Mouse (Mus musculus) lung, embryonic 14.5 days (tissue): ENCODE measurements around the gene Rhou. TPM values are rescaled to one million over a fixed set of nuclear protein-coding genes. Genes with fewer than 3 reads are reported as not detected.

Source experiments
- ATAC-seq: fragments of 200-750 bp; cut with Nextera tagmentation; 2 replicates; pipeline ENCODE4 v1.8.0; 2017; ENCODE audit warnings: mild to moderate bottlenecking, moderate TSS enrichment, moderate library complexity; ENCODE audit not compliant: insufficient read depth
- DNase-seq: peaks from one replicate; pipeline ENCODE4 v3.0.0-alpha.2; 2015
- H3K27ac ChIP-seq: fragments of 300-500 bp; sonication (generic); 2 replicates; pipeline ENCODE4 v1.5.1; 2014; ENCODE audit warnings: low read depth, mild to moderate bottlenecking, moderate library complexity
- H3K27me3 ChIP-seq: fragments of 300-500 bp; sonication (generic); 2 replicates; pipeline ENCODE4 v1.6.1; 2014; ENCODE audit warnings: low read length, control low read depth; ENCODE audit not compliant: insufficient read depth
- H3K36me3 ChIP-seq: fragments of 300-500 bp; sonication (generic); 2 replicates; pipeline ENCODE4 v1.6.1; 2014; ENCODE audit warnings: control low read depth; ENCODE audit not compliant: insufficient read depth
- H3K4me1 ChIP-seq: fragments of 300-500 bp; sonication (generic); 2 replicates; pipeline ENCODE4 v1.6.1; 2014; ENCODE audit warnings: antibody characterized with exemption, control low read depth; ENCODE audit not compliant: insufficient read depth
- H3K4me2 ChIP-seq: fragments of 300-500 bp; sonication (generic); 2 replicates; pipeline ENCODE4 v1.6.1; 2014; ENCODE audit warnings: mild to moderate bottlenecking
- H3K4me3 ChIP-seq: fragments of 300-500 bp; sonication (generic); 2 replicates; pipeline ENCODE4 v1.5.1; 2014; ENCODE audit warnings: low read depth, low read length
- H3K9ac ChIP-seq: fragments of 300-500 bp; sonication (generic); 2 replicates; pipeline ENCODE4 v1.6.1; 2014
- H3K9me3 ChIP-seq: fragments of 300-500 bp; sonication (generic); 2 replicates; pipeline ENCODE4 v1.6.1; 2016; ENCODE audit warnings: low read depth, low read length, control low read depth
- CTCF ChIP-seq: IDR thresholded peaks from 2 replicates; pipeline ENCODE4 v1.5.1; 2016; ENCODE audit warnings: antibody characterized with exemption, low read depth
- WGBS: fragments of 180-500 bp; shearing (Covaris S2); extraction: QIAGEN DNeasy Blood & Tissue Kit; methylation state at CpG from one replicate; pipeline ENCODE4 v1.1.7; 2014; 5-methylcytosine and 5-hydroxymethylcytosine counted together
- polyA plus RNA-seq: library from polyadenylated mRNA; unstranded; fragments of >200 nt; fragmentation: Nextera tagmentation; extraction: Ambion mirVana; gene quantifications from 2 replicates; pipeline ENCODE4 v1.2.1, GENCODE M21; 2014

Gene Rhou
- polyA plus RNA-seq, 1 experiment from 2014 or later = 12.9 TPM

DNA sequence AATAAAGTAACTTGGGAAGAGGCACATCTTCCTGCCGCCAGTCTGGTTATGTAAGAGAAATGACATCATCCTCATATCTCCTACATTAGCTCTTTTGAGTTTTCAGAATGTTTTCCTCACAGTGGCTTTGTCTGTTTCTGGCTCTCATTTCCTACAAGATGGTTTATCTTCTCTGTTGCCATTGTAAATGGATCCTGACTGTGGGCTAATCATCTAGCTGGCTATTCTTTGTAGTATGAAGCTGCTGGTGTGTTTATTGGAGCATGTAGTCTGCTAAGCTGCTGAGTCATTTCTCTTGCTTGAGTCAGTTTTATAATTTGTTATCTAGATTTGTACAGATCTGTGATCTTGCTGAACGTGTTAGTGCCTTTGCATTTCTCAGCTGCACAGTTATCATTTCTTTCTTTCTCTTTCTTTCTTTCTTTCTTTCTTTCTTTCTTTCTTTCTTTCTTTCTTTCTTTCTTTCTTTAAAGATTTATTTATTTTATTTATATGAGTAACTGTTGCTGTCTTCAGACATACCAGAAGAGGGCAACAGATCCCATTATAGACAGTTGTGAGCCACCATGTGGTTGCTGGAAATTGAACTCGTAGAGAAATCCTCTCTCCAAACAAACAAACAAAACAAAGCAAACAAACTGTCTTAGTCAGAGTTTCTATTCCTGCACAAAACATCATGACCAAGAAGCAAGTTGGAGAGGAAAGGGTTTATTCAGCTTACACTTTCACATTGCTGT is 19.2 kb upstream of the Rhou start:
- Histone ChIP-seq H3K9ac (no peak overlapping the region), H3K27ac (no peak overlapping the region), H3K4me2 (no peak overlapping the region), H3K4me3 (no peak overlapping the region), H3K36me3 (no peaks in the 10 kb centered on the region), H3K4me1 (no peaks in the 10 kb centered on the region), H3K27me3 (no peaks in the 10 kb centered on the region), H3K9me3 (no peaks in the 10 kb centered on the region)
- 28% methylated on average over 3 of the region's 3 CpGs for WGBS
- no peak for ATAC-seq
- peak; percentile 14; the same call in 1 of the 2 replicates for TF ChIP-seq CTCF
- DNase-seq = no peak

DNA sequence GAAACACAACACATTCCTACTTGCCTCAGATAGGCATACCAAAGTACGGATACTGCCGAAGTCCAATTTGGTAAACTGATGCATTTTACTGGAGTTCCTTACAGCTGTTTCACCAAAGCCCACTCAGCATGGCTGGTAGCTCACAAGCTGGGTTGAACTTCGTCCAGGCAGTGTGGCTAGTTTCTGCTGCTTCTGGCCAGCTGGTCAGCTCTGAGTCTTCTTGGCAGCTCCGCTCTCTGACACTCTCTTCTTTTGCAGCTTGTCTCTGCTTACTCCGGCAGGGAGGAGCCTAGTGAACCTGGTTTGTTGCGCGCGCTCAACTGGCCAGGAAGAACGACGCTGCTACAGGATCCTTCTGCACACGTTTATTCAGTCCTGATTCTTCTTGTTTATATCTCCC is 18.1 kb upstream of the Rhou start:
- H3K4me1 ChIP-seq = no peaks in the 10 kb centered on the region
- 46% methylated on average over 11 of the region's 11 CpGs for whole genome bisulfite sequencing
- no peak overlapping the region for H3K4me2 ChIP-seq
- no peak for ATAC-seq
- DNase-seq = peak; percentile 47
- H3K36me3 ChIP-seq = no peaks in the 10 kb centered on the region
- H3K27ac ChIP-seq = no peak overlapping the region
- H3K27me3 ChIP-seq = no peaks in the 10 kb centered on the region
- H3K4me3 ChIP-seq = no peak overlapping the region
- H3K9me3 ChIP-seq = no peaks in the 10 kb centered on the region
- H3K9ac ChIP-seq = no peak overlapping the region
- no peak for TF ChIP-seq CTCF

DNA sequence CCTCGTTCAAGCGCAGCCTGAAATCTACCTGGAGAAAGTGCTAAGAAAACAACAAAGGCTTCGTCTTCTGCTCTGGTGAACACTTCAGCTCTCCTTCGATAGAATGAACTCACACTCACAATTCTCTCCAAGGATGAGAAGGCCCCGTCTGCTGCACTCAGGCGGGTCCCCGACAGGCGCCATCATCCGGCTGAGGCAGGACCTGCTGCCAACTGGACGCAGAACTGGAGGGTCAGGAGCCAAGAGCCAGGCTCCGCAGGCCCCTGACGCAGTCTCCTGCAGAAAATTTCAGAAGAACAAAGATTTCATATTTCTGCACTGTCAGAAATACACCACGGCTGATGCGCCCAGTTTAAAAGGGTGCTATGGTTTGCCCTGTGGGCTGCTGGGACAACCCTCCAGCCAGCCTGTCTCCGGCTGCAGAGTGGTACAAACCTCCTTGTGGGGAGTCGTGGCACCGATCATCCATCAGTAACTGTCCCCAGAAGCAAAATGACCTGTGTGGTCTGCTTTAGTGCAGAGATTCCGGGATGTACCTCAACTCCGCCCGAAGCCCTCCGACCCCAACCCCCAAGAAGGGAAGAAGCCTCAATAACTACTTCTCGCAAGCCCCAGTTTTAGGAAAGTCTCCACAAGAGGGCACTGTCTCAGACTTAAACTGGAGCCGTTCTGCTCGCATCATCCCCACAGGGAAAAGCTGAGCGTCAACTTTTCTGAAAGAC is 10.2 kb upstream of the Rhou start:
- Histone ChIP-seq H3K36me3 (no peaks in the 10 kb centered on the region), H3K27me3 (no peaks in the 10 kb centered on the region), H3K9me3 (no peaks in the 10 kb centered on the region), H3K4me2 (peak overlapping the region; percentile 52), H3K9ac (peak overlapping the region; percentile 30; the same call in 1 of the 2 replicates), H3K4me3 (peak overlapping the region; percentile 22), H3K27ac (no peak overlapping the region), H3K4me1 (peaks cover 3% of the 10 kb centered on the region; the same call in 1 of the 2 replicates)
- peak; percentile 95 for DNase-seq
- no peak for ATAC-seq
- 18% methylated on average over 25 of the region's 25 CpGs for WGBS
- TF ChIP-seq CTCF = peak; percentile 81

DNA sequence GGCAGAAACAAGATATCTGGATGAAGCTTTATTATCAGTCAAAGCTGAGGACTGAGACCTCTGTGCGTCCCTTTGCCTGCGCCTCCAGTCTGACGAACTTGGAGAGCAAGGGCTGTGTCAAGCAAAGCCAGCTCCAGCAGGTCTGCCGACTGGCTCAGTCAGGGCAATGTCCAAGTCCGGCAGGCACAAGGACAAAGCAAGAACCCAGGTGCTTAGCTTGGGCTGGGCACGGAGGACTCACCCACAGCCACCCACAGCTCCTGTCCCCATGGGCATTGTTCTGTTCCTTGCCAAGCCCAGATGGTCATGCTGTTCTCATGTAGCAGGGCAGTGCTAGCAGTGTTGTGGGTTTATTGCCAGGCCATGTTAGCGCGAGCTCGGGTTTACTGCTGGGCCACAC is 8.5 kb upstream of the Rhou start:
- no peak overlapping the region for H3K9ac ChIP-seq
- WGBS = 83% methylated on average over 9 of the region's 9 CpGs

DNA sequence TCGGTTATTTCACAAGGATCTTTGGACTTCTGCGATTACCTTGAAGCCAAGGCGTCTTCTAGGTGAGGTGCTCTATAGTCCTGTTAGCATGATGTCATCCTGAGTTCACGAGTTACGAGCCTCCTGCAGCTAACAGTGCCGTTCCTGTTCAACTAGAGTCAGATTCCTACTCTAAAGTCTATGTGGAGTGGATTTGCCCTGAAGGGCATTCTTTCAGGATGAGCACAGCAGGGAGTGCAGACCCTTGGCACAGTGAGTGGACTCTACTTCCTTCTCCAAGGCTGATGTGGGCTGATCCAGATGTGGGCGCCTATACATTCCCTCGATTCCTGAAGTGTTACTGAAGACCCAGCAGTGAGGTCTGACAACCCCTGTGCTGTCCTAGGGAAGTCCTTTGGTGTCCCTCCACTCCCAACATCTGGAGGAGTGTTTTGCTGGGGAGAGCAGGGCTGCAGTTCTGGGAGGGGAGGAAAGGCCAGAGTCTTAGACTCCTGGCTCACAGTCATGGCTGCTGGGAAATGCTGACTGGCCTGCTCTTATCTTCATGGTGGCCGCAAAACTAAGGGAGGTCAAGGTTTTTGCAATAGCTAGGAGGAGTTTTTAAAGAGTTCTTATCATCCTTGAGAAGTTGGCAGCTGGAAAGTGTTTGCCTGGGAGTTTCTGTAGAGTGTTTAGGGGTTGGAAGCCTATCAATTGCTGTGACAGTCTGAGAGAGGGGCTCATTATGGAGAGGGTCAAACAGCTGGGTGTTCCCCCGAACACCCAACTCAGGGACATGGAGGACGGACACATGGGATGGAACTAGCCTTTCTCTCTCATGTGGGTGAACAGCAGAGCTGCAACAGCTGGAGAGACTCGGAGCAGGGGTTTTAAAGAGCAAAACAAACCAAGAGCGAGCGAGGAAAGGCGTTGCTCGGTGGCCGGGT is 5.2 kb upstream of the Rhou start:
- Histone ChIP-seq H3K4me3 (no peak overlapping the region), H3K27me3 (no peaks in the 10 kb centered on the region), H3K4me2 (peak overlapping the region; percentile 35), H3K27ac (peak overlapping the region; percentile 78), H3K36me3 (no peaks in the 10 kb centered on the region), H3K9me3 (no peaks in the 10 kb centered on the region), H3K9ac (no peak overlapping the region), H3K4me1 (peaks cover 24% of the 10 kb centered on the region)
- DNase-seq (peak; percentile 85), ATAC-seq (peak; percentile 83)
- WGBS = 27% methylated on average over 17 of the region's 17 CpGs
- TF ChIP-seq CTCF = no peak

More for the DNA sequence above, 8.5 kb upstream of the Rhou start:
- Histone ChIP-seq H3K36me3 (no peaks in the 10 kb centered on the region), H3K4me2 (no peak overlapping the region), H3K9me3 (no peaks in the 10 kb centered on the region), H3K27ac (no peak overlapping the region), H3K27me3 (no peaks in the 10 kb centered on the region), H3K4me3 (no peak overlapping the region), H3K4me1 (peaks cover 11% of the 10 kb centered on the region; the same call in 1 of the 2 replicates)
- TF ChIP-seq CTCF = no peak
- DNase-seq = no peak
- no peak for ATAC-seq

DNA sequence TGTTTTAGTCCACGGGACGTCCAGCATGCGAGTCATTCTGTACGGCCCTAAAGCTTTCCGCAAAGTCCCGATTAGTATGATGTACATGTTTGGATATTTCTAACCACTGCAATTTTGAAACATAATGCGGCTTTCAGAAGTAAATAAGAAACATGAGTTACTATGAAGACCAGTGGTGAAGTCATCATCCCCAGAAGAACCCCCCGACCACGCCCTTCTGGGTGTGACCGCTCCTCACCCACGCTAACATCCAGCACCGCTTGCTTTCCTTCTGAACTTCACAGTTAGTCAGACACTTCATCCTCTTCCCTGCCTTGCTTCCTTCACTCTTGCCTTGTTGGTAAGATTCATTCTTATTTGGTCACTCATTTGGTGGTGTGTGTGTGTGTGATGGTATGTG is 4.2 kb upstream of the Rhou start:
- peak overlapping the region; percentile 78 for H3K27ac ChIP-seq
- no peaks in the 10 kb centered on the region for H3K36me3 ChIP-seq
- H3K4me1 ChIP-seq = peaks cover 24% of the 10 kb centered on the region
- 59% methylated on average over 12 of the region's 12 CpGs for WGBS
- H3K9me3 ChIP-seq = no peaks in the 10 kb centered on the region
- no peak for ATAC-seq
- H3K4me2 ChIP-seq = peak overlapping the region; percentile 35
- TF ChIP-seq CTCF = no peak
- no peak overlapping the region for H3K9ac ChIP-seq
- H3K4me3 ChIP-seq = no peak overlapping the region
- H3K27me3 ChIP-seq = no peaks in the 10 kb centered on the region
- no peak for DNase-seq
